25 mouse cellular contexts compared by ENCODE assay signal in the genomic region with DNA sequence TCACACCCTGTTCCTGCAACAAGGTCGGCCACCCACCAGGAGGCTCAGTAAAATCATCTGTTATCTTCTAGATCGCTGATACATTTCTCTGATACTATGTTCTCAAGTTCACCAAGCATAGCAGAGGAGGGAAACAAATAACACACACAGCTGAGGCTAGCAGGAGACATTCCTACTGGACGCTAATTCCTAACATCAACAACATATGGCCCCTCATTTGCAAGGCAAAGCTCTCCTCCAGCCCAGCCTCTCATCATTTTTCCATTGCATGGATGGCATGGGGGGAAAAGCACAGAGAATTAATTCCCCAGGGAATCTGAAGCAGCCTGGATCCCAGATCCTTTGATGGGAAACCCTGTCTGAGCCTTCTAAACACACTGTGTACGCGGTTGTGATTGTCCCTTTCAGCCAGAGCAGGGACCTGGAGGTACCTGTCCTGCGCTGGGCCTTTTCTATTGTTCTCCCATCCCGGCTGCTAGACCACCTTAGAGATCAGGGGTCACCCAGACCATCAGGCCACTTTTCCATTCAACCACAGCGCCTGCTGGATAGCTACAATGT. TPM values are rescaled to one million over a fixed set of nuclear protein-coding genes. Genes with fewer than 3 reads are reported as not detected.
DNase-seq lines count a peak whose midpoint lies in the region; ATAC-seq and TF ChIP-seq lines count a peak whose summit lies in the region.
"Had no signal": no experiment of that assay in that cellular context is flagged by ENCODE, and none has a peak within 500 bp of the region (broad histone marks: within the 10 kb centered on the region; RNA-seq: fewer than 3 reads in every experiment).

No protein-coding gene starts in this region.

- DNase-seq in embryonic facial prominence, embryonic 10.5 days (ENCODE audit: low spot score): no peak
- no peak for DNase-seq in forebrain, postnatal 0 days
- DNase-seq in layer of hippocampus, adult 2 months (ENCODE audit: low spot score in 2 of 2): peak in 1 of 2 experiments; percentile 32
- DNase-seq in layer of hippocampus, adult 18-20 months (ENCODE audit: low spot score in 2 of 2): no peak
- no peak for DNase-seq in midbrain, embryonic 14.5 days
- DNase-seq: adrenal gland, adult 8-10 months; adrenal gland, postnatal 36 days; B cell, adult 2 months; cerebellum, adult 11 months; cerebellum, adult 8-10 months; cerebellum, postnatal 14 days; embryo, embryonic 11 days; gastrocnemius, postnatal 10 days; heart, adult 18-20 months; heart, postnatal 10 days; heart, postnatal 4 days had no signal

- ATAC-seq in embryonic facial prominence, embryonic 15.5 days (ENCODE audit: insufficient number of reproducible peaks, low FRiP score, low TSS enrichment, low read depth): no peak
- peak; percentile 59; the same call in 1 of the 2 replicates for ATAC-seq in forebrain, embryonic 16.5 days
- ATAC-seq in forebrain, postnatal 0 days: no peak
- ATAC-seq in midbrain, embryonic 13.5 days: peak; percentile 63
- no peak; the same call in 1 of the 2 replicates for ATAC-seq in midbrain, embryonic 14.5 days (ENCODE audit: low FRiP score, low TSS enrichment)
- ATAC-seq: CD4-positive, CD25-positive, alpha-beta regulatory T cell, adult 4 months; inflammation-experienced regulatory T-cells, adult 6 months had no signal

- H3K27me3 ChIP-seq in embryonic facial prominence, embryonic 15.5 days: no peaks in the 10 kb centered on the region
- H3K27me3 ChIP-seq in embryonic facial prominence, embryonic 10.5 days (replicated peaks; ENCODE audit: low read depth, poor library complexity, severe bottlenecking): no peaks in the 10 kb centered on the region
- no peaks in the 10 kb centered on the region for H3K27me3 ChIP-seq in forebrain, embryonic 16.5 days (replicated peaks; ENCODE audit: control insufficient read depth, insufficient read depth, low read length)
- H3K27me3 ChIP-seq in forebrain, postnatal 0 days (ENCODE audit: insufficient read depth, low read length): no peaks in the 10 kb centered on the region
- H3K27me3 ChIP-seq in midbrain, embryonic 13.5 days: no peaks in the 10 kb centered on the region
- H3K27me3 ChIP-seq in midbrain, embryonic 14.5 days (ENCODE audit: control insufficient read depth, insufficient read depth, low read length): no peaks in the 10 kb centered on the region
- H3K27me3 ChIP-seq: embryonic facial prominence, embryonic 12.5 days; hindbrain, embryonic 15.5 days had no signal

- H3K4me1 ChIP-seq in embryonic facial prominence, embryonic 15.5 days: peaks cover 5% of the 10 kb centered on the region; the same call in 1 of the 2 replicates
- H3K4me1 ChIP-seq in embryonic facial prominence, embryonic 10.5 days: peaks cover 6% of the 10 kb centered on the region
- no peaks in the 10 kb centered on the region; the same call in 1 of the 2 replicates for H3K4me1 ChIP-seq in forebrain, embryonic 16.5 days (replicated peaks; ENCODE audit: control insufficient read depth, insufficient read depth, low read length)
- H3K4me1 ChIP-seq in forebrain, postnatal 0 days (ENCODE audit: insufficient read depth): no peaks in the 10 kb centered on the region
- peaks cover 8% of the 10 kb centered on the region for H3K4me1 ChIP-seq in midbrain, embryonic 13.5 days (replicated peaks)
- no peaks in the 10 kb centered on the region for H3K4me1 ChIP-seq in midbrain, embryonic 14.5 days (ENCODE audit: control insufficient read depth, insufficient read depth, low read length)
- H3K4me1 ChIP-seq: embryonic facial prominence, embryonic 12.5 days; hindbrain, embryonic 15.5 days had no signal

- no peak for TF ChIP-seq CTCF in forebrain, postnatal 0 days (IDR thresholded peaks at IDR 0.05; ENCODE audit: low read depth)
- no peak for TF ChIP-seq CTCF in layer of hippocampus, adult 2 months (conservative IDR thresholded peaks at IDR 0.05)

- H3K4me3 ChIP-seq in embryonic facial prominence, embryonic 15.5 days (replicated peaks): no peak overlapping the region
- no peak overlapping the region for H3K4me3 ChIP-seq in embryonic facial prominence, embryonic 10.5 days
- no peak overlapping the region for H3K4me3 ChIP-seq in forebrain, embryonic 16.5 days (replicated peaks; ENCODE audit: low read length)
- H3K4me3 ChIP-seq in forebrain, postnatal 0 days (ENCODE audit: low read depth, low read length): no peak overlapping the region
- no peak overlapping the region for H3K4me3 ChIP-seq in layer of hippocampus, adult 2 months
- no peak overlapping the region for H3K4me3 ChIP-seq in midbrain, embryonic 13.5 days (replicated peaks)
- no peak overlapping the region for H3K4me3 ChIP-seq in midbrain, embryonic 14.5 days (replicated peaks; ENCODE audit: low read depth, low read length)
- H3K4me3 ChIP-seq: embryonic facial prominence, embryonic 12.5 days; heart, embryonic 10.5 days; hindbrain, embryonic 15.5 days had no signal

- H3K9ac ChIP-seq in embryonic facial prominence, embryonic 15.5 days: no peak overlapping the region
- no peak overlapping the region for H3K9ac ChIP-seq in forebrain, embryonic 16.5 days (replicated peaks; ENCODE audit: low read depth, low read length)
- H3K9ac ChIP-seq in forebrain, postnatal 0 days: no peak overlapping the region
- no peak overlapping the region for H3K9ac ChIP-seq in midbrain, embryonic 13.5 days (replicated peaks)
- H3K9ac ChIP-seq in midbrain, embryonic 14.5 days (replicated peaks; ENCODE audit: low read length): no peak overlapping the region
- H3K9ac ChIP-seq: embryonic facial prominence, embryonic 12.5 days; hindbrain, embryonic 15.5 days had no signal

- 64% methylated on average over 8 of the region's 8 CpGs for WGBS in embryonic facial prominence, embryonic 15.5 days
- 66% methylated on average over 8 of the region's 8 CpGs for whole genome bisulfite sequencing in embryonic facial prominence, embryonic 10.5 days
- WGBS in forebrain, embryonic 16.5 days: 71% methylated on average over 8 of the region's 8 CpGs
- 68% methylated on average over 8 of the region's 8 CpGs for WGBS in forebrain, postnatal 0 days
- 54% methylated on average over 8 of the region's 8 CpGs for WGBS in midbrain, embryonic 13.5 days
- 55% methylated on average over 8 of the region's 8 CpGs for WGBS in midbrain, embryonic 14.5 days

- no peaks in the 10 kb centered on the region for H3K9me3 ChIP-seq in embryonic facial prominence, embryonic 15.5 days (replicated peaks)
- H3K9me3 ChIP-seq in embryonic facial prominence, embryonic 10.5 days: no peaks in the 10 kb centered on the region
- no peaks in the 10 kb centered on the region for H3K9me3 ChIP-seq in forebrain, embryonic 16.5 days (ENCODE audit: control insufficient read depth, low read length)
- H3K9me3 ChIP-seq in forebrain, postnatal 0 days (ENCODE audit: low read length): no peaks in the 10 kb centered on the region
- no peaks in the 10 kb centered on the region for H3K9me3 ChIP-seq in midbrain, embryonic 13.5 days
- no peaks in the 10 kb centered on the region for H3K9me3 ChIP-seq in midbrain, embryonic 14.5 days (ENCODE audit: control insufficient read depth, low read length)
- H3K9me3 ChIP-seq: embryonic facial prominence, embryonic 12.5 days; G1E; heart, embryonic 10.5 days; hindbrain, embryonic 15.5 days had no signal

- no peak overlapping the region for H3K4me2 ChIP-seq in embryonic facial prominence, embryonic 15.5 days (replicated peaks)
- no peak overlapping the region for H3K4me2 ChIP-seq in forebrain, embryonic 16.5 days (ENCODE audit: low read length)
- H3K4me2 ChIP-seq in forebrain, postnatal 0 days (ENCODE audit: low read depth): no peak overlapping the region
- H3K4me2 ChIP-seq in midbrain, embryonic 13.5 days (replicated peaks): no peak overlapping the region
- H3K4me2 ChIP-seq in midbrain, embryonic 14.5 days (ENCODE audit: low read length): no peak overlapping the region
- H3K4me2 ChIP-seq: embryonic facial prominence, embryonic 12.5 days; hindbrain, embryonic 15.5 days had no signal

- 0 out of 2 replicates have a peak overlapping the region, but pooled peaks have one; percentile 17 for H3K27ac ChIP-seq in embryonic facial prominence, embryonic 15.5 days (replicated peaks)
- no peak overlapping the region; the same call in 1 of the 2 replicates for H3K27ac ChIP-seq in embryonic facial prominence, embryonic 10.5 days (replicated peaks)
- no peak overlapping the region for H3K27ac ChIP-seq in forebrain, embryonic 16.5 days (ENCODE audit: low read length)
- H3K27ac ChIP-seq in forebrain, postnatal 0 days (ENCODE audit: low read depth, low read length): no peak overlapping the region
- H3K27ac ChIP-seq in layer of hippocampus, adult 2 months: 0 out of 2 replicates have a peak overlapping the region, but pooled peaks have one; percentile 53
- H3K27ac ChIP-seq in midbrain, embryonic 13.5 days: no peak overlapping the region
- H3K27ac ChIP-seq in midbrain, embryonic 14.5 days (replicated peaks; ENCODE audit: low read depth, low read length): no peak overlapping the region
- H3K27ac ChIP-seq: embryonic facial prominence, embryonic 12.5 days; heart, embryonic 10.5 days; hindbrain, embryonic 15.5 days had no signal

- H3K36me3 ChIP-seq in embryonic facial prominence, embryonic 15.5 days: no peaks in the 10 kb centered on the region
- H3K36me3 ChIP-seq in embryonic facial prominence, embryonic 10.5 days (replicated peaks): no peaks in the 10 kb centered on the region
- H3K36me3 ChIP-seq in forebrain, embryonic 16.5 days (ENCODE audit: control insufficient read depth, insufficient read depth): no peaks in the 10 kb centered on the region
- no peaks in the 10 kb centered on the region for H3K36me3 ChIP-seq in forebrain, postnatal 0 days (ENCODE audit: insufficient read depth)
- H3K36me3 ChIP-seq in midbrain, embryonic 13.5 days: no peaks in the 10 kb centered on the region
- H3K36me3 ChIP-seq in midbrain, embryonic 14.5 days (ENCODE audit: control insufficient read depth, insufficient read depth, low read length): no peaks in the 10 kb centered on the region
- H3K36me3 ChIP-seq: embryonic facial prominence, embryonic 12.5 days; G1E; heart, embryonic 10.5 days; hindbrain, embryonic 15.5 days had no signal

RNA-seq across cellular contexts. Expression of a gene that starts 27.2 kb away (rescaled TPM):
- 4.4 and 6.2 TPM in 2 replicates for polyA plus RNA-seq in embryonic facial prominence, embryonic 15.5 days (2015; fragmentation: Nextera tagmentation; extraction: Ambion mirVana)
- polyA plus RNA-seq in embryonic facial prominence, embryonic 10.5 days (2016; fragmentation: Nextera tagmentation; extraction: Ambion mirVana): 0.83 and 1.6 TPM in 2 replicates
- 0.37 and 0.98 TPM in 2 replicates for polyA plus RNA-seq in forebrain, embryonic 16.5 days (2015; fragmentation: Nextera tagmentation; extraction: Ambion mirVana)
- total RNA-seq in forebrain, postnatal 0 days (2014; rRNA removed): 0.48 and 1.4 TPM in 2 replicates
- 0.40 and 0.52 TPM in 2 replicates for polyA plus RNA-seq in forebrain, postnatal 0 days (2015; fragmentation: Nextera tagmentation; extraction: Ambion mirVana)
- total RNA-seq in layer of hippocampus, adult 2 months (2021): not detected
- under 1 TPM in 1 of 2 experiments, not detected in 1; 0.13 TPM for total RNA-seq in layer of hippocampus, adult 18-20 months (2021)
- 0.82 and 0.86 TPM in 2 replicates for polyA plus RNA-seq in midbrain, embryonic 13.5 days (2015; fragmentation: Nextera tagmentation; extraction: Ambion mirVana)
- polyA plus RNA-seq in midbrain, embryonic 14.5 days (2014; fragmentation: Nextera tagmentation; extraction: Ambion mirVana): 0.51 and 0.63 TPM in 2 replicates
- polyA plus RNA-seq: CD4-positive, CD25-positive, alpha-beta regulatory T cell, adult 4 months; G1E; inflammation-experienced regulatory T-cells, adult 6 months had no signal

Comparison
In these comparisons a context has a peak if more than half of its experiments do, and no peak if none do; other contexts are left out.
1. ATAC-seq: peak in forebrain, embryonic 16.5 days (single experiment) and midbrain, embryonic 13.5 days (single experiment); none in embryonic facial prominence, embryonic 15.5 days (single experiment), forebrain, postnatal 0 days (single experiment) and midbrain, embryonic 14.5 days (single experiment).
2. H3K27ac ChIP-seq: peak in embryonic facial prominence, embryonic 15.5 days (single experiment) and layer of hippocampus, adult 2 months (single experiment); none in embryonic facial prominence, embryonic 10.5 days (single experiment), forebrain, embryonic 16.5 days (single experiment), forebrain, postnatal 0 days (single experiment), midbrain, embryonic 13.5 days (single experiment) and midbrain, embryonic 14.5 days (single experiment).